Mouse (Mus musculus): ENCODE results near the gene Os9. TPM values are rescaled to one million over a fixed set of nuclear protein-coding genes. Genes with fewer than 3 reads are reported as not detected.
"Not testable (repeated sequence)": the region's sequence is repeated elsewhere in the genome, so short reads cannot be mapped to it uniquely, and the experiment has no call there.

Gene Os9
- 118 TPM in 2 replicates for polyA plus RNA-seq (2016; fragmentation: Nextera tagmentation; extraction: Ambion mirVana)

- H3K4me2 ChIP-seq (replicated peaks), result peak within 1 kb of the TSS; percentile 94
- H3K9ac ChIP-seq, result peak within 1 kb of the TSS; percentile 89
- H3K4me3 ChIP-seq, result peak within 1 kb of the TSS; percentile 84
- peaks cover 30% of the 10 kb centered on the region for H3K36me3 ChIP-seq
- H3K9me3 ChIP-seq (replicated peaks), result no peaks in the 10 kb centered on the region
- H3K27me3 ChIP-seq, result no peaks in the 10 kb centered on the region
- WGBS, result under 1% methylated on average over 19 of the region's 19 CpGs
- peak; percentile 96 for ATAC-seq (ENCODE audit: low FRiP score)
- H3K4me1 ChIP-seq, result peaks cover 24% of the 10 kb centered on the region
- H3K27ac ChIP-seq, result peak within 1 kb of the TSS; percentile 85
Measured at GRCm38 (mm10) chr10:127121066-127121477, at the start of gene Os9. Gene Os9 (minus strand): TSS chr10:127121131.

- peak overlapping the region; percentile 23; the same call in 1 of the 2 replicates for H3K4me3 ChIP-seq
- ATAC-seq (ENCODE audit: low FRiP score), result no peak
- WGBS, result 2% methylated on average over 22 of the region's 22 CpGs
- H3K27ac ChIP-seq, result no peak overlapping the region
- no peak overlapping the region for H3K9ac ChIP-seq
- peaks cover 16% of the 10 kb centered on the region for H3K4me1 ChIP-seq
- H3K9me3 ChIP-seq (replicated peaks), result no peaks in the 10 kb centered on the region
- H3K27me3 ChIP-seq, result peaks cover 91% of the 10 kb centered on the region
- 0 out of 2 replicates have a peak, but pooled peaks cover 6% of the 10 kb centered on the region for H3K36me3 ChIP-seq
- peak overlapping the region; percentile 43 for H3K4me2 ChIP-seq (replicated peaks)
Measured at GRCm38 (mm10) chr10:127170002-127170401, 49.1 kb upstream of the Os9 start.

- no peak for ATAC-seq (ENCODE audit: low FRiP score)
- H3K9ac ChIP-seq, result no peak overlapping the region
- H3K27me3 ChIP-seq, result peaks cover 76% of the 10 kb centered on the region
- peaks cover 16% of the 10 kb centered on the region for H3K4me1 ChIP-seq
- WGBS, result 46% methylated on average over 10 of the region's 10 CpGs
- no peaks in the 10 kb centered on the region for H3K9me3 ChIP-seq (replicated peaks)
- H3K4me3 ChIP-seq, result peak overlapping the region; percentile 6; the same call in 1 of the 2 replicates
- H3K27ac ChIP-seq, result no peak overlapping the region
- no peaks in the 10 kb centered on the region for H3K36me3 ChIP-seq
- H3K4me2 ChIP-seq (replicated peaks), result no peak overlapping the region
Measured at GRCm38 (mm10) chr10:127167614-127168192, 46.8 kb upstream of the Os9 start.

- 20% methylated on average over 15 of the region's 15 CpGs for WGBS
- ATAC-seq (ENCODE audit: low FRiP score), result no peak
Measured at GRCm38 (mm10) chr10:127166771-127167613, 46.1 kb upstream of the Os9 start.

GRCm38 (mm10) chr10:127166404-127166715 is 45.4 kb upstream of the Os9 start:
- Histone ChIP-seq H3K27me3 (peaks cover 65% of the 10 kb centered on the region), H3K4me1 (peaks cover 16% of the 10 kb centered on the region), H3K4me2 (replicated peaks) (peak overlapping the region; percentile 99), H3K9ac (peak overlapping the region; percentile 87), H3K27ac (peak overlapping the region; percentile 86), H3K36me3 (no peaks in the 10 kb centered on the region), H3K9me3 (replicated peaks) (no peaks in the 10 kb centered on the region), H3K4me3 (peak overlapping the region; percentile 68)
- ATAC-seq (ENCODE audit: low FRiP score), result no peak; the same call in 1 of the 2 replicates
- WGBS, result 2% methylated on average over 11 of the region's 11 CpGs

More at GRCm38 (mm10) chr10:127166771-127167613, 46.1 kb upstream of the Os9 start:
- H3K4me2 ChIP-seq (replicated peaks), result peak overlapping the region; percentile 99
- H3K36me3 ChIP-seq, result no peaks in the 10 kb centered on the region
- peaks cover 16% of the 10 kb centered on the region for H3K4me1 ChIP-seq
- H3K27ac ChIP-seq, result peak overlapping the region; percentile 86; the same call in 1 of the 2 replicates
- H3K9ac ChIP-seq, result peak overlapping the region; percentile 87
- H3K4me3 ChIP-seq, result peak overlapping the region; percentile 68
- H3K9me3 ChIP-seq (replicated peaks), result no peaks in the 10 kb centered on the region
- peaks cover 71% of the 10 kb centered on the region for H3K27me3 ChIP-seq

GRCm38 (mm10) chr10:127165654-127166403 is 44.9 kb upstream of the Os9 start:
- WGBS, result 1% methylated on average over 56 of the region's 56 CpGs
- Histone ChIP-seq H3K27me3 (peaks cover 60% of the 10 kb centered on the region), H3K36me3 (no peaks in the 10 kb centered on the region), H3K27ac (peak overlapping the region; percentile 86), H3K4me3 (peak overlapping the region; percentile 68), H3K9ac (peak overlapping the region; percentile 87), H3K4me1 (peaks cover 16% of the 10 kb centered on the region), H3K4me2 (replicated peaks) (peak overlapping the region; percentile 99), H3K9me3 (replicated peaks) (no peaks in the 10 kb centered on the region)
- peak; percentile 59 for ATAC-seq (ENCODE audit: low FRiP score)

- under 1% methylated on average over 34 of the region's 42 CpGs for WGBS
- Histone ChIP-seq H3K4me2 (replicated peaks) (peak overlapping the region; percentile 99), H3K9ac (peak overlapping the region; percentile 87), H3K27ac (peak overlapping the region; percentile 86), H3K36me3 (no peaks in the 10 kb centered on the region), H3K27me3 (peaks cover 55% of the 10 kb centered on the region), H3K4me3 (peak overlapping the region; percentile 68), H3K4me1 (peaks cover 16% of the 10 kb centered on the region), H3K9me3 (replicated peaks) (no peaks in the 10 kb centered on the region)
- ATAC-seq (ENCODE audit: low FRiP score), result peak; percentile 68
Measured at GRCm38 (mm10) chr10:127165354-127165653, 44.4 kb upstream of the Os9 start.

GRCm38 (mm10) chr10:127164631-127165353 is 43.9 kb upstream of the Os9 start, which contains the start of gene B4galnt1:
Gene B4galnt1 (plus strand): TSS chr10:127165225.
- Histone ChIP-seq H3K4me3 (peak within 1 kb of the TSS; percentile 68), H3K36me3 (no peaks in the 10 kb centered on the region), H3K9me3 (replicated peaks) (no peaks in the 10 kb centered on the region), H3K4me2 (replicated peaks) (peak within 1 kb of the TSS; percentile 99), H3K27ac (peak within 1 kb of the TSS; percentile 86), H3K4me1 (peaks cover 12% of the 10 kb centered on the region), H3K9ac (peak within 1 kb of the TSS; percentile 87), H3K27me3 (peaks cover 49% of the 10 kb centered on the region)
- WGBS, result 2% methylated on average over 51 of the region's 52 CpGs
- peak; percentile 92 for ATAC-seq (ENCODE audit: low FRiP score)

GRCm38 (mm10) chr10:127164190-127164589 is 43.3 kb upstream of the Os9 start:
- ATAC-seq (ENCODE audit: low FRiP score), result no peak
- no peak overlapping the region for H3K27ac ChIP-seq

GRCm38 (mm10) chr10:127162771-127163261 is 41.9 kb upstream of the Os9 start:
- H3K4me2 ChIP-seq (replicated peaks); H3K27ac ChIP-seq; ATAC-seq (ENCODE audit: low FRiP score); H3K9ac ChIP-seq; H3K9me3 ChIP-seq (replicated peaks); H3K4me1 ChIP-seq; H3K4me3 ChIP-seq; H3K36me3 ChIP-seq: not testable (repeated sequence)
- H3K27me3 ChIP-seq, result peaks cover 30% of the 10 kb centered on the region
- WGBS, result 57% methylated on average over 7 of the region's 7 CpGs

More at GRCm38 (mm10) chr10:127164190-127164589, 43.3 kb upstream of the Os9 start:
- 92% methylated on average over 4 of the region's 4 CpGs for WGBS
- Histone ChIP-seq H3K9me3 (replicated peaks) (no peaks in the 10 kb centered on the region), H3K9ac (peak overlapping the region; percentile 87; the same call in 1 of the 2 replicates), H3K4me3 (no peak overlapping the region), H3K27me3 (peaks cover 43% of the 10 kb centered on the region), H3K4me1 (peaks cover 9% of the 10 kb centered on the region; the same call in 1 of the 2 replicates), H3K36me3 (no peaks in the 10 kb centered on the region), H3K4me2 (replicated peaks) (no peak overlapping the region)

- ATAC-seq (ENCODE audit: low FRiP score), result no peak
Measured at GRCm38 (mm10) chr10:127160728-127161127, 39.8 kb upstream of the Os9 start.

More at GRCm38 (mm10) chr10:127160728-127161127, 39.8 kb upstream of the Os9 start:
- H3K4me3 ChIP-seq, result no peak overlapping the region
- H3K4me1 ChIP-seq, result 0 out of 2 replicates have a peak, but pooled peaks cover 3% of the 10 kb centered on the region
- H3K27ac ChIP-seq, result no peak overlapping the region
- H3K4me2 ChIP-seq (replicated peaks), result no peak overlapping the region
- 69% methylated on average over 3 of the region's 3 CpGs for WGBS
- no peaks in the 10 kb centered on the region for H3K9me3 ChIP-seq (replicated peaks)
- H3K27me3 ChIP-seq, result peaks cover 9% of the 10 kb centered on the region
- no peak overlapping the region for H3K9ac ChIP-seq
- H3K36me3 ChIP-seq, result no peaks in the 10 kb centered on the region
